In the genomic region with DNA sequence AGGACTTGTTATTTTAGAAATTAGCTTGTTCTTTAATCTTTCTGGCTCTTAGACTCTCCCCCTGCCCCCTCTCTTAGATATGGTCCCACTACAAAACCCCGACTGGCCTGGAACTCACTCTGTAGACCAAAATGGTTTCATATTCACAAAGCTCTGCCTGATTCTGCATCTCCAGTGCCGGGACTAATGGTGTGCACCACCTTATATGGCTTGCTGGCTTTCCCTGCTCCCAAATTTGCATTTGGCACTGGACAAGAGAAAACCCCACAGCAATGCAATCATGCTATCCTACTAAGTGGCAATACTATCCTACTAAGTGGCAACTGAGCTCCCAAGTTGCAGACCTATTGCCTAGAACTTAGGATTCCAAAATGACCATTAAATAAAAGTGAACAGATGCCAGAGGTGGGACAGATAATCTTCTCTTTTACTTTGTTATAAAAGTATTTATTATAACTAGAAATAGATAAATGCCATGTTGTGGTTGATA, we compare ENCODE assay signal across 1 mouse cellular context.
TF ChIP-seq lines count a peak whose summit lies in the region.

No protein-coding gene starts in this region.

TF ChIP-seq in CH12.LX, 34 proteins besides CTCF, POLR2A, EP300 and RAD21 (continued from another document):
- TF ChIP-seq POLR2AphosphoS2 (IDR thresholded peaks at IDR 0.05; ENCODE audit: low read depth, low read length) (no peak), CHD2 (IDR thresholded peaks at IDR 0.05; ENCODE audit: low read length) (peak; percentile 59; the same call in 1 of the 2 replicates), MXI1 (IDR thresholded peaks at IDR 0.05; ENCODE audit: low read depth, low read length) (0 out of 2 replicates have a peak, but pooled peaks have one; percentile 61), NRF1 (IDR thresholded peaks at IDR 0.05; ENCODE audit: low read depth, low read length) (no peak), NELFE (IDR thresholded peaks at IDR 0.05; ENCODE audit: low read depth, low read length) (no peak), ZC3H11A (IDR thresholded peaks at IDR 0.05; ENCODE audit: low read depth, low read length) (no peak), MEF2A (IDR thresholded peaks at IDR 0.05; ENCODE audit: borderline replicate concordance, low read depth, low read length) (peak; percentile 76), MAX (IDR thresholded peaks at IDR 0.05; ENCODE audit: low read length) (0 out of 2 replicates have a peak, but pooled peaks have one; percentile 33), CHD1 (IDR thresholded peaks at IDR 0.05; ENCODE audit: low read depth, low read length) (peak; percentile 92; the same call in 1 of the 2 replicates)
